Mouse (Mus musculus) MEL-GATA-1-ER (cell line): ENCODE data around the gene Eml3.
"Not testable (repeated sequence)": the region's sequence is repeated elsewhere in the genome, so short reads cannot be mapped to it uniquely, and the experiment has no call there.

Experiments
- DNase-seq: peaks from one replicate; pipeline ENCODE4 v3.0.0-alpha.2; 2012; ENCODE audit warnings: low read depth; ENCODE audit errors: extremely low read depth

Gene Eml3

DNA sequence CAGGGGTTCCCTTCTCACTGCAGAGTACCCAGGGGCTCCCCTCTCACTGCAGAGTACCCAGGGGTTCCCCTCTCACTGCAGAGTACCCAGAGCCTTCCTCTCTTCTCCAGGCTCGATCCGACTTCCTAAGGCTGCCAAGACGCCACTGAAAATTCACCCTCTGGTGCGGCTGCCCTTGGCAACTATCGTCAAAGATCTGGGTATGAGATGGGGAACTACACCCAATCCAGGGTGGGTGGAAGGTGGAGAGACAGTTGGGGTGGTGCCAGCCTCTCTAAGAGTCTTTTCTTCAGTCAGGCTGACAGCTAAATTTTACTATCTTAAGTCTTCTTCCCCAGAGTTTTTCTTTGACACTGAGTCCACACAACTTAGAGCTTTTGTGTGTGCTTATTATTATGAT lies 20.8 kb downstream of the Eml3 start:
- DNase-seq = no peak

- DNase-seq = no peak
These were observed 22.9 kb downstream of the Eml3 start for GRCm38 (mm10) chr19:8952241-8952640.

DNA sequence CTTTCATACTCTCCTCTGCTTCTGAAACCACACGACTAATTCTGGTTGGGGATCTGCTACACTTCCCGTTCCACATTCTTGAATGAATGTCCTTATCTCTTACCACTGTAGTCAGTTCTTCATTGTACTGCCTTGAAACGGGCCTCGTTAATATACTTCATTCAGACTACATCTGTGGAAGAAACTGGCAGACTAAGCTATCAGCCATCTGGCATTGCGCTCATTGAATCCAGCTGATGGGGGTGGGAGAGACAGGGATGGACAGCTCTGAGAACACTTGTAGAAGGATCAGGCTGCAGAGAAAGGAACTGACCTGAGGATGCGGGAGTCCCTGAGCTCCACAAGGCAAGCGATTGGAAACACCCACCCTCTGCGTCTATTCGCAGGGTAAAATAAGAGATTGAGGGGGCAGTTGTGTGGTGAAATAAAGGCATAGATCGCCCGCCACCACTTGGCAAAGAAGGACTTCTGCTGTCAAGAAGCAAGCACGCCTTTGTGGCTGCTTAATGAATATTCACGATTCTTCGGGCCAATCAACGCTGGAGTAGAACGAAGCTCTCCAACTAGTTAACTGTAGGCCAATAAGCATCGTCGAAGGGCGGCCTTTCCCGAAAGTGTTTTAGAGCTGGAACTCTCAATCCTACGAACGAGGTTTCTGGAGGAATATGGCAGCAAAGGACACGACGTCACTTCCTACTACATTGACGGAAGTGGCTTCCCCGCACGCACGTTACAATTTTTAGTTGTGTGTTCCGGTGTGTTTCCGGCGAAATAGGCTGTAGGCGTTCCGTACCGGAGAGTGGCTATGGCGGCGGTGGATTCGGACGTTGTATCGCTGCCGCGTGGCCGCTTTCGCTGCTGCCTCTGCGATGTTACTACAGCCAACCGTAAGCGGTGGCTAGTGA lies 24.0 kb downstream of the Eml3 start, which contains the start of gene Tut1:
Gene Tut1, plus strand, starts transcription at position 713 of the 905 bp plus-strand sequence.
- DNase-seq = peak; percentile 99

- DNase-seq = no peak
These were observed 24.8 kb downstream of the Eml3 start for GRCm38 (mm10) chr19:8954171-8954570.

- DNase-seq = no peak
These were observed 32.9 kb downstream of the Eml3 start for GRCm38 (mm10) chr19:8962256-8962655.

- DNase-seq = no peak
These were observed 35.7 kb downstream of the Eml3 start for GRCm38 (mm10) chr19:8965075-8965474.

DNA sequence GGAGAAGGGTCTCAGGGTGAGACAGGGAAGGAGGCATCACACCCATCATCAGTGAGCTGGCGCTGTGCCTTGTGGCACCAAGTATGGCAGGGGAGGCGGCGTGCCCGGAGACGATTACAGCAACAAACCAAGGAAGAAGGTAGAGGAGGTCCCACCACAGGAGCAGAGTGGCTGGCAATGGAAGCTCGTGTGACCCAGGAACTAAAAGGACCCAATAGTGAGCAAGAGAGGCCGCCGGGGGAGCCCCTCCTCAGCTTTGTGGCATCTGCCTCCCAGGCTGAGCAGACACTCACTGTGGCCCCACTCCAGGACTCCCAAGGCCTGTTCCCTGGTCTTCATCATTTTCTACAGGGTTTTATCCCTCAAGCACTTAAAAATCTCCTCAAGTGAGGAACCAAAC lies 36.4 kb downstream of the Eml3 start:
- no peak for DNase-seq

DNA sequence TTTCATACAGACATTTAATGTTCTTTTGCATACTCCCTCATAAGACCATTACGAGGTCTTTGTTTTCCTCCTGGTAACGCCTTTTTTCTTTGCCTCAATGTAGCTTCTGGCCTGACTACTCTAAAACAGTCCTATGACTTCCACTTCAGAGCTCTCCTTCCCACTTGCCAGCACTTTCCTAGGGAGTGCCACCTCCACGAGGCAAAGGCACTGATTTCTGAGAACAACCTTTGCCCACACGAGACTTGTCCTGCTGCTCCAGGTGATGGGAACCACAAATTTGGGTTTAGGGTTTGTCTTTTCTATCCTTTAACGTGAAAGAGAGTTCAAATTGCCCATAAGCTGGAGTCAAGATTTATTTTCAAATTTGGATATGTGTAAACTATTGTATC lies 36.8 kb downstream of the Eml3 start:
- DNase-seq = no peak

DNA sequence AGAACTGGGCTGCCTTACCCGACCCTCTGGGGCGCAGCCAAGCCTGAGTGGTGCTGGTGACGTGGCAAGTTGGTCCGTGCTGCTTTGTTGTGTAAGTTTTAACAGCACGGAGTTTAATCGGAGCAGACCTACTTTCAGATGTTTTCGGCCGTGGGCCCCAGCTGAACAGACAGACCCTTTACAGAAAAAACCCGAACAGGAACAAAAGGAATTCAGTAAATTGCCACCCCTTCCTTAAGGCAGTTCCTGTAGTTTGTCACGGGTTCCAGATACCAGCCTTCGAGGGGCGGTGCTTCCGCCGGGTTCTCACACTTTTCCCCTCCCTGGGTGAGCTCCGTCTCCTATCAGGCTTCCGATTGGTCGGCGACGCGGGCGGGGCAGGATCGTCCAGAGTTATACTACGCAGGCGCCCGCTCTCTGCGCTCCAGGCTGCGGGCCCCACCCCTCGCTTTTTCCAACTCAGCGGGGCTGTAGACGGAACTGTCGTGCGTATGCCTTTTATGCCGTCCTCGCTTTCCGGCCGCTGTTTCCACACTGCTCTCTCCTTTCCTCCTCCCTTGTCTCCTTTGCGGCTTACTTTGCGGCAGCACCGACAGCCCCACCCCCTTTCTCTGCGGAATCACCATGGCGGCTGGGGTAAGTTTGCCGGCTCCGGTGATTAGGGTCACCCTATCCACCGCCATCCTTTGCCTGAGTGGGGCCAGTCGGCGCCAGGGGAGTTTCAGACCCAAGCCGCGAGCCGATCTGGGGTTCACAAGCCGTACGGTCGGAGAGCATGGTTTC lies 37.4 kb downstream of the Eml3 start, which contains the start of gene Eef1g:
Gene Eef1g, plus strand, starts transcription at position 452 of the 783 bp plus-strand sequence.
- peak; percentile 97 for DNase-seq

- DNase-seq = no peak
These were observed 38.0 kb downstream of the Eml3 start for GRCm38 (mm10) chr19:8967373-8967743.

DNA sequence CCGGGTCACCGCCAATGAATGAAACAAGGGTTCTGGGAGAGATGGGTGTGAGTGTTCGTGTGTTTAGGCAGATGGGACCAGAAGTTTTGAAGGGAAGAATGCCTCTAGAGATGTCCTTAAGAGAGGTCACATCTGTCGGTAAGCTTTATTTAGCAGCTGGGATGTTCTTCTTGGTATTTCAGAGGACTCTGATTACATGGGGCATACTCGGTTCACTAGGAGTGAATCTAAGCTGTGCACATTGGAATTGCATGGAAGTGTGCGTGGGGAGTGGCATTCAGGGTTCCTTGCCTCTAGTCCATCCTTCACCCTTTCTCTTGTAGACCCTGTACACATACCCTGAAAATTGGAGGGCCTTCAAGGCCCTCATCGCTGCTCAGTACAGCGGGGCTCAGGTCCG lies 38.5 kb downstream of the Eml3 start:
- DNase-seq = no peak

GRCm38 (mm10) chr19:8972491-8972890 lies 43.1 kb downstream of the Eml3 start:
- DNase-seq = not testable (repeated sequence)

GRCm38 (mm10) chr19:8974638-8975037 lies 45.3 kb downstream of the Eml3 start:
- no peak for DNase-seq

DNA sequence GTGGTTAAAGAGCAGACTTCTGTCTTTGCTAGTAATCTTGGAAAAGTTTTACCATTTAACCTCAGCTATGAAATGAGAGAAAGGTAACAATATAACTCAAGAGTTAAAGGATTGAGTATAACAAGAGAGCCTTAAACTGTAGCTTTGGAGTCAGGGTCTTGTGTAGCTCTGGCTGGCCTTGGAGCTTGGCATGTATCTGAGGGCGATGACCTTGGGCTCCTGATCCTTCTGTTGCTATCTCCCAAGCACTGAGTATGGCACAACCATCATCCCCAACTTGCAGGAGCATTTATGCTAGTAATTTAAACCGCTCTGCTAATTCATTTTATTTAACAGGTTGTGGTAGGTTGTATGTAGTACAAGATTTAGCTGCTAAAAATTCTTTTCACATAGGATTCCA lies 46.1 kb downstream of the Eml3 start:
- DNase-seq = no peak

GRCm38 (mm10) chr19:8976535-8976934 lies 47.2 kb downstream of the Eml3 start:
- no peak for DNase-seq

DNA sequence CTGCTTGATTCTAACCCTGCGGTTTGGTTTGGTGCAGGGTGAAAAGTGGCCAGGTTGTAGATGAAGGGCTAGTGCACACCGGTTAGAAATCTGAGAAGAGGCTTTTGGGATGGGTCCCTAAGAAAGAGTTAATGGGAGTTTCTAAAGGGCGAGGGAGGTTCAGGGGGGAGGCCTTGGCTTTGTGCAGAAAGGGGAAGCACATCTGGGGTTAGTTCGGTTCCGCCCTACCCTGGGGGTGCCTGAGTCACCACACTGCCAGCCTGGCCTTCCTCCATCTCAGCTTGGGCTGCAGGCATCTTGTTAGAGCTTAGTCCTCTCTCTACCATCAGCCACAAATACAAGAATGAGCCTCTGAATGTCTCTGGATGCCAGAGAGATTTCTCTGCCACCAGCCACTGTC lies 51.4 kb downstream of the Eml3 start:
- peak; percentile 68 for DNase-seq

GRCm38 (mm10) chr19:8981450-8982168 lies 52.3 kb downstream of the Eml3 start:
- DNase-seq = no peak

DNA sequence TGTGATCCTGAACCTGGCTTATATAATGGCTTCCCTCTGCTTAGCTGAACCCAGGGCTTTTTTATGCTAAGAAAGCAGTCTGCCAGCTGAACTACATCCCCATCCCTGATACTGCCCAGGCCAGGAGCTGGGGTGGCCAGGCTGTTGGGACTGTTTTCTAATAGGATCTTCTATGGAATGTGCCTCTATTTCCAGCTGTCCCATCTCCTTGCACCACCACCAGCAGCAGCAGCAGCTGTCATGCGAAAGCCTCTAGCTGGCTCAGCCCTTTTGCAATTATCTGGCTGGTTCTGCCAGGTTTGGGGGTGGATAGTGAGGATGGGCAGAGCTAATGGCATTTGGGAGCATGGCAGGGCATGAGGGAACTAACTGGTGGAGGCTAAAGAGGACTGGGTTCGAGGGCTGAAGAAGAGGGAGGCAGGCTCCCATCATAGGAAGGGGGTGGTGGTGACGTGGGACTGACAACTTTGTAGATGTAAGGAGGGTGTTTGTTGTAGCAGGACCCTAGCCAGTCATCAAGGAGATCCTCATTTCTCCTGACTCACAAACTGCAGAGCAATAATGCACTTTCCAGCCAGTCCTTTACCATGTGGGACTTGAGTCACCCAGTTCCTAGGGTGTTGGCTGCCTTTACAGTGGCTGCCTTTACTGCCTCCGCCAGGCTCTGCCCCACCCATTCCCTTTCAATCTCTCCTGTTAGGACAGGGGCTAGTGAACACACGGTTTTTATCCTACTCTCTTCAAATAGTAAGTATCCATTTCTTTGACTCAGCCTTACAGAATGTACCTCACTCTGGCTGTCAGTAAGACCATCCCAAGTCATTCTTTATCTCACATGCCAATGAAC lies 53.2 kb downstream of the Eml3 start:
- peak; percentile 76 for DNase-seq

DNA sequence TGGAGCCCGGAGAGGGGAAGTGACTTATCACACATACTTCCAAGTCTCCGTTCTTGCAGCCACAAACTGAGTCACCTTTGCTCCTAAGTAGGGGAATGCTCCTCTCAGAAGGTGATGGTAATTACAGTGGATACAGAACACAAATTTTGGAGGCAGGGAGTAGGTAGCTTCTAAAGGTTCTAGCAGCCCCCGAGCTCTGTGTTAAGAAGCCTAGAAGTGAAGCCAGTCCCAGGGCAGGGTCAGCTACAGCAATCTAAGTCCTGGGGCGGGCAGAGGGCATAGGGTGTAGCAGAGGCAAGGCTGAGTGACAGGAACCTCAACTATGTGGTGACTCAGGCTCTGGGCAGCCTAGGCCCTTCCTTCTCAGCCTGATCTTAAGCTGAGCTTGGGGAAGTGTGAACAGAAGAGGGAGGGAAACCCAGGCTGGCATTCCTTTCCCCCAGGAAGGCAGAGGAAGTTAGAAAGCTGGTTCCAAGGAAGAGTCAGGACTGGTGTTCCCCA lies 53.8 kb downstream of the Eml3 start:
- DNase-seq = no peak

- no peak for DNase-seq
These were observed 55.0 kb downstream of the Eml3 start for GRCm38 (mm10) chr19:8984255-8984868.
